Mouse (Mus musculus) liver, adult 10 weeks (tissue): Measurements from ENCODE around the gene Tfb1m. TPM values are rescaled to one million over a fixed set of nuclear protein-coding genes. Genes with fewer than 3 reads are reported as not detected.

Source experiments
- polyA plus RNA-seq: library from polyadenylated mRNA; stranded (reverse); fragments of 350-450 nt; fragmentation: Illumina TruSeq; extraction: RNeasy Lipid Tissue Mini Kit (QIAGEN cat#74804); gene quantifications from one replicate; pipeline ENCODE4 v1.2.3, GENCODE M21; 2014; ENCODE audit warnings: low read depth, low replicate concordance

Tfb1m gene
- polyA plus RNA-seq, result 16.4 TPM

GRCm38 (mm10) chr17:3557331-3558311 lies at the start of gene Tfb1m:
Gene Tfb1m (minus strand): TSS chr17:3557781.

GRCm38 (mm10) chr17:3532254-3532653 lies 25.3 kb downstream of the Tfb1m start, which contains the start of gene Cldn20:
Gene Cldn20 (plus strand): TSS chr17:3532554.

Other genes with a start within 250 kb of the Tfb1m start
- gene Tiam2, start 231.2 kb downstream of the Tfb1m start, polyA plus RNA-seq, result 5.7 TPM
- gene Cldn20, start 25.2 kb downstream of the Tfb1m start, polyA plus RNA-seq, result 0.72 TPM
- gene Nox3, start 138.5 kb upstream of the Tfb1m start, polyA plus RNA-seq, result not detected